Mouse (Mus musculus): ENCODE results near the gene Tek. TPM values are rescaled to one million over a fixed set of nuclear protein-coding genes. Genes with fewer than 3 reads are reported as not detected.
"Not testable (repeated sequence)": the region's sequence is repeated elsewhere in the genome, so short reads cannot be mapped to it uniquely, and the experiment has no call there.

Gene Tek
- 10 to 100 TPM; 42.1 to 44.8 TPM for total RNA-seq (2021)
- long read RNA-seq, experiment 1, full-length matches to known transcripts, result 4 of 7 reads
- long read RNA-seq, experiment 1, partial matches to known transcripts, result 0 of 7 reads
- long read RNA-seq, experiment 1, other reads (novel, unspliced or antisense), result 3 of 7 reads
- long read RNA-seq, experiment 2, full-length matches to known transcripts, result 14 of 33 reads
- long read RNA-seq, experiment 2, partial matches to known transcripts, result 13 of 33 reads
- long read RNA-seq, experiment 2, other reads (novel, unspliced or antisense), result 6 of 33 reads

- no peak for DNase-seq (ENCODE audit: low spot score in 2 of 2)
These were observed at the start of gene Tek for GRCm38 (mm10) chr4:94738838-94739731. Gene Tek (plus strand): TSS chr4:94739289.

- DNase-seq (ENCODE audit: low spot score in 2 of 2), result not testable (repeated sequence)
These were observed 49.3 kb upstream of the Tek start for GRCm38 (mm10) chr4:94689804-94690203.

GRCm38 (mm10) chr4:94691078-94691477, 48.0 kb upstream of the Tek start:
- no peak for DNase-seq (ENCODE audit: low spot score in 2 of 2)

GRCm38 (mm10) chr4:94692175-94692574, 46.9 kb upstream of the Tek start:
- DNase-seq (ENCODE audit: low spot score in 2 of 2), result no peak

- DNase-seq (ENCODE audit: low spot score in 2 of 2), result no peak
These were observed 42.7 kb upstream of the Tek start for GRCm38 (mm10) chr4:94696368-94696767.

- no peak for DNase-seq (ENCODE audit: low spot score in 2 of 2)
These were observed 28.1 kb upstream of the Tek start for GRCm38 (mm10) chr4:94711002-94711401.

- no peak for DNase-seq (ENCODE audit: low spot score in 2 of 2)
These were observed 27.7 kb upstream of the Tek start for GRCm38 (mm10) chr4:94711426-94711825.

DNA sequence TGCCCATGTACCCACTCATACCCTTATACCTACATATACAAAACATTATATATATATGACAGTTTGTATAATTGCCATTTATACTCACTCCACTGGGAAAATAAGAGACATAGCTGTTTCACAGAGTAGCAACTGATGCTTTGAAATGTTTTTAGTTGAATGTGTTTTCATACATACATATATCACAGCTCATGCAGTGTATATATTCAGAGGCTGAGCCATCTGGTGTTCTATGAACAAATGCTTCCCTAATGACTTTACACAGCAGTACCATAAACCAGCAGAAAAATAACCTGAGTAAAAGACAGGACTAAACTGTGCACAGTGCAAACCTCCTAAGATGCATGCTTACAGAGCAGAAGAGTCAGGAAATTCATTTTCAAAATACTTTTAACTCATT, 25.3 kb upstream of the Tek start:
- no peak for DNase-seq (ENCODE audit: low spot score in 2 of 2)

DNA sequence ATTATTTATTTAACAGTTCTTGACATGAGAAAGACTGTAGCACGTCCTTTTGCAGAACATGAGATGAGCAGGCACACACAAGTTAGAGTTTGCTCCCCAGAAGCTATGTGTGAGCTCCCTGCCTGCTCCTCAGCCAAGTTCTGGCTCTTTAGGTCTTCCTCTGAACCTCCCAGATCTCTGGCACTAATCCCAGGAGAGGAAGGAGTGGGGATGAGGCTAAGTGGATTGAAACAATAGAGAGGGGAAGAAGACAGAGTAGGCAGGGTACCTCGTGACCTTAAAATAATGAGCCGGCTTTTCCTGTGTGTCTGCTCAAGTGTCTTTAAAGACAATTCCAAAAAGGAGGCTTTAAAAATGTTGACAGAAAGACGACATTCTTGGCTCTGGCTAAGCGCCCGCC, 23.9 kb upstream of the Tek start:
- no peak for DNase-seq (ENCODE audit: low spot score in 2 of 2)

DNA sequence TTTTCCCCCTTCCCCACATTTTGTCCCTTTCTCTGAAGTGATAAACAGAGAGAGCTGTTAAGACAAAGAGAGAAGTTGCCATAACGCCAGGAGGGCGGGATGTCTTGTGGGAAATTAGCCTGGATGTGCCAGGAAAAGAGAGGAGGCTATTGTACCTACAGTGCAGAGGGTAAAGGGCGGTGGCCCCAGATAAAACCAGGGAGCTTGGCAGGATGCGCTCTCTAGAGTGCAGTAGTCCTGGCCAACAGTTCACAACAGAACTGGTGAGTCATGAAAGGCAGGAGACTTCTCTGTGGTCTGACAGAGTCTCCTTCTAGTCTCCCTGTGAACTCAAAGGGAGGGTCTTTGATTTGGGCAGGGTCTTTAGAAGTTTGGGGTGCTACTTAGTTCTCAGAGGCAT, 13.3 kb upstream of the Tek start:
- DNase-seq (ENCODE audit: low spot score in 2 of 2), result no peak

GRCm38 (mm10) chr4:94732721-94733120, 6.4 kb upstream of the Tek start:
- no peak for DNase-seq (ENCODE audit: low spot score in 2 of 2)

GRCm38 (mm10) chr4:94737326-94738295, 1.5 kb upstream of the Tek start:
- DNase-seq (ENCODE audit: low spot score in 2 of 2), result no peak

GRCm38 (mm10) chr4:94741824-94742223, 2.7 kb downstream of the Tek start:
- DNase-seq (ENCODE audit: low spot score in 2 of 2), result no peak

DNA sequence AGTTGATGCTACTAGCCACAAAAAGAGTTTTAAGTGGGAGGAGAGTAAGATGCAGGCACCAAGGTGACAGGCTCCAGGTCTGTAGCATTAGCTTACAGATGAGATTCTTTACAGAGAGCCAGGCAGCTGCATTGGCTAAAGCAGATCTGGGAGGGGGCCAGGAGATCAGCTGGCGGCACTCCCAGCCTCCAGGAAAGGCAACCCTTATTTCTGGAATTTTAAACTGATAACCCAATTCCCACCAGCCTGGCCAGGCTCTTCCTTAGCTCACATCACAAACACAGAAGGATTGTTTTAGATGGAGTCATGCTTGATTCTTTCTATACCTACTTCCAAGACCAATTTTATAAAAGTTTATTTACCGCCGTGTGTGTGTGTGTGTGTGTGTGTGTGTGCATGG, 6.7 kb downstream of the Tek start:
- DNase-seq (ENCODE audit: low spot score in 2 of 2), result no peak

DNA sequence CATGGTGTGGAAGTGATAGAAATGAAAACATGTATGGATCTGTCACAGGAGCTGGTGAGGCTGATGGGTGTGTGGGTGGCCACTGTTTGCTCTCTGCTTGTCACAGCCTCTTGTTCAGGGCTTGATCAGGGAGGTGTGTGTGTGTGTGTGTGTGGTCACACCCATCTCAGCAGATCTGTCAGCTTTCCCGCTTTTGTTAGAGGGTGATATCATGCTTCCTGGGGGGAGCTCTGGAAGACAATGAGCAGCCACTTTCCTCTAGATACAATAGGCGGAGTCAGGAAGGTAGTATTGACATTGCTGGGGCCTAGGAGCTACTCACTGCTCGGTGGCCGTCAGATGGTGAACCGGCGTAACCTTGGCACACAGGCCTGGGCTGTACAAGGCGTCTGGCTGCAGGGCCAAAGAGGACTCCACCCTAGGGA, 7.3 kb downstream of the Tek start:
- DNase-seq (ENCODE audit: low spot score in 2 of 2), result no peak

DNA sequence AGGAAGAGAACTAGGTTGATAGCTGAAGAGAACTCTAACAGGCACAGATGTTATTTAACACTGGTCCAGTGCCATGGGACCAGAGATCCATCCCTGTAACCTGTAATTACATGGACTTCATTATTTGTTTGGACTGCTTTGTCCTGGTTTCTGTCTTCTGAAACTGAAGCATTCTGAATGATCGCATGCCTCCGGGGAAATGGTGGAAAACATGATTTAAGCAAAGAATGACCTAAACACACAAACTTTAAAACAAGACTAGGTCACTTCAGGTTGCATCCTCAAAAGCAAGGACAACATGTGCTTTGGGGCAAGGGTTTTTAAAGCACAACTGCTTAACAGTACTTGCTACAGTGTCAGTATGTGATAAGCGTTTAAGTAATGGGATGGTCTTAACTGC, 8.2 kb downstream of the Tek start:
- no peak for DNase-seq (ENCODE audit: low spot score in 2 of 2)

DNA sequence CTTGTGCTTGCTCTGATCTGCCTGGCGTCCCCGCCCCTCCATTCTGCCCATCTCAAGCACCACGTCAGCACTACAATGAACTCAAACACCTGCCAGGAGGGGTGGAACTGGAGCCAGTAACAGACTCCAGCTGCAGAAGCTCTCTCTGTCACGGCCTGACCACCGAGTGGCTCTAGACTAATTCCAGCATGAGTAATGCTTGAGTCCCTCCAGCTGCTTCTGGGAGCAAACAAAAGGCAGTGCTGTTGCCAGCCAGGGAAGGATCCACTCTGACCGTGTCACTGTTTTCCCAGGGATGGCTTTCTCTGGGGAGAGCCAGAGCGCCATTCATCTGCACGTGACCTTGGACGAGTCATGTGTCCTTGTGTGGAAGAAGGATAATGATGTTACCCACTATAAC, 13.4 kb downstream of the Tek start:
- no peak for DNase-seq (ENCODE audit: low spot score in 2 of 2)

DNA sequence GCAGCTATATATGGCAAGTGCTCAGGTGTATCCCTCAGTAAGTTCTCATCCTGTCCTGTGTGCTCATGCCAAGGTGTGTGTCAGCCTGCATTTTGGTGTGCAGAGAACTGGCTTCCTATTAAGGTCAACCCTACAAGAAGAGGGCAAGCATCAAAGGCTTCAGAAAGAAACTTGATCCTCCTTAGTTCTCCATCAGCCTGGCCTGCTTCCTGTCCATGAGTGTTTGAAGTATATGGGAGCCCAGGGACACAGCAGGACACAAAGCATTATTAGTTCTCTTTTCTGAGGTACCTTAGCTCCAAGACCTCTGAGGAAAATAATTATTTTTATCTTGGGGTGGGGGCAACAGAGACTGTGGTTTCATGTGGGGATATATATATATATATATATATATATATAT, 26.1 kb downstream of the Tek start:
- no peak for DNase-seq (ENCODE audit: low spot score in 2 of 2)

DNA sequence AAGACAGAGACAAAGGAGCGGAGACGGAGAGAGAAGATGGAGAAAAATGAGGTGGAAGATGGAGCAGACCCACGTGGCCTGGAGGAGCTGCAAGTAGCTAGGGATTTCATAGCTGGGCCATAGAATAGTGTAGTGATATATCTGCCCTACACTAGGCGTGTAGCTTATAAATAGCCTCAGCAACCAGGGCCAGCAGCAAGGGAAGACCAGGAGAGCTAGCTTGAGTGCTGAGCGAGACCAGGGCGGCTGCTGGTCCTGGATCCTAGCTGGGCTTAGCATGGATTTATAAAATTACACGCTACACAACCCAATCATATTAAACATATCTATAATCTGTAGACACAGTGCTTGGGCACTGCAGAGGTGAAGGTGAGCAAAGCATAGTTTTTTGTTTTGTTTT, 27.1 kb downstream of the Tek start:
- DNase-seq (ENCODE audit: low spot score in 2 of 2), result no peak

GRCm38 (mm10) chr4:94768624-94769023, 29.5 kb downstream of the Tek start:
- no peak for DNase-seq (ENCODE audit: low spot score in 2 of 2)

DNA sequence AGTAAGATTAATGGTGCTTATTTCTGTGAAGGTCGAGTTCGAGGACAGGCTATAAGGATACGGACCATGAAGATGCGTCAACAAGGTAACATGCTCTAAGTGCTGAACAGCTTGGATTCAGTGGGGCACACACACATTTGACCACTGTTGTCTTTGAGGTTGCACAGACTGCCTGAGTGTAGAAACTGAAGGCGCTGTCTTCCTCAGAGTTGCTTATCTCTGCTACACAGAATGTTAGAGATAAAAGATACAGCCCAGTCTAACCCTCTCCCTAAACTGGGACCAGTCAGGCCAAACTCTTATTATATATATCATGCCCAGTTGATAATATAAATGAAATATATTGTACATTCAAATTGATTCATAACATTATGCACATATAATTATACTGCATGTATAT, 42.0 kb downstream of the Tek start:
- no peak for DNase-seq (ENCODE audit: low spot score in 2 of 2)

Measured in adrenal gland, postnatal 4 days (tissue).